Mouse (Mus musculus): Measurements from ENCODE around the gene Gm38393. TPM values are rescaled to one million over a fixed set of nuclear protein-coding genes. Genes with fewer than 3 reads are reported as not detected.

Gene Gm38393
- 10 to 100 TPM; 60.6 to 74.7 (median 68.2) TPM for total RNA-seq (2022)

DNA sequence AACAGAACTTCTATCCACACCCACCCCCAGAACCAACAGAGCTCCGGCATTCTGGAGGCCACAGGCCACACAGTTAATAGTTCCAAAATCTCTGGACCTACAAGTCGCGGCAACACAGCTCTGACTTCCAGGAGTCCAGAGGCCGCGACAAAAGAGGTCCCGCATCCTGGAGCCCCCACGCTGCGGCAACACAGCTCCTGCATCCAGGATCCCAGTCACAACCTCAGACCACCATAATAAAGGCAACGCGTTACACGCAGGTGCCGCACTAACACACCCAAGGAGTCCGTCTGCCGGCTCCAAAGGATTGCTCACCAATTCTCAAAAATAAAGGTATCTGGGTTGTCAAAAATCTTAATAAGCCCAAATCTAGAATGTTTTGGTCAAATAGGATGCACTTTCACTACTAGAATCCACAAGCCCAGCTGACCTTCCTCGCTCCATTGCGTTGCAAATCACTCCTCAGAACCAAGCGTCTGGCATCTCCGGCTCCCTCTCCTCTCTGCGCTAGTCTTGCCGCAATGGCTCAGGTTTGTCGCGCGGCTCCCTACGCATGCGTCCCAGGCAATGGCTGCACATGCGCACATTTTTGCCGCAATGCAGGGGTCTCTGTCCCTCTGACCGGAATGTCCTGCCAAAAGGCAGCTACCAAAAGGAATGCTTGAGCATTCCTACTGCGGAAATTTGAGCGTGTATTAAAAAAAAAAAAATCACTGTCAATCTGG is at the start of gene Gm38393, which contains the start of gene Snurf:
Gene Gm38393, minus strand, starts transcription at position 459 of the 725 bp plus-strand sequence.
Gene Snurf, minus strand, starts transcription at position 444 of the 725 bp plus-strand sequence.
- DNase-seq (ENCODE audit: low spot score in 2 of 2) = peak; percentile 72 to 85

DNA sequence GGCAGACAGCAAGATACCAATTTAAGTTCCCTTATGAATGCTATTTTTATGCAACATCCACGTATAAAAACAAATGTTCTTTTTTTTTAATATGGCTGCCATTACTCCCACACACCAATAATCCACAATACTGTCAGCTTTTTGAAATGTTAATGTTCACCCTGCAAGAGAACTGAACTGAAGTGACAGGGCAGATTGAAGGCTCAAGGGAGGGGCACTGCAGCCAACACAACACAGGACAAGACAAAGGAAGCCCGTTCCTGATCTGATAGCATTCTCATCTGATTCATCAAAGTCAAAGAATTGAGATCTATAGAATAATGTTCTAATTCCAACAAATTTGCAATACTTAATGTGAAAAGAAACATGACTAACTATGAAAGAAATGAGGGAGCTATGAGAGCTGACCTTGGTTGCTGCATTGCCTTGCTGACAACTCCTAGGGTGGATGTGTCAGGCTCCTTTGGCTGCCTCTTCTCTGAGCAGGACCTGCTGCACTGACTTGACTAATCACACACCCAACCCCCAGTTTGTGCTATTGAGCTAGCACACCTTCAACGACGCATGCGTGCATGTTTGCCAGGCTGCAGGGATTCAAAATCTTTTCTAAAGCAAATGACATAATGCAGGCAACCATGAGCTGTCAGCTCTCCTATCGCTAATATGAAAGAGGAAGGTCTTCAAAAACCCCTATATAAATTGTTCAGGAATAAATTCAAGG is 42.8 kb upstream of the Gm38393 start:
- peak; percentile 66 to 69 for DNase-seq (ENCODE audit: low spot score in 2 of 2)

DNA sequence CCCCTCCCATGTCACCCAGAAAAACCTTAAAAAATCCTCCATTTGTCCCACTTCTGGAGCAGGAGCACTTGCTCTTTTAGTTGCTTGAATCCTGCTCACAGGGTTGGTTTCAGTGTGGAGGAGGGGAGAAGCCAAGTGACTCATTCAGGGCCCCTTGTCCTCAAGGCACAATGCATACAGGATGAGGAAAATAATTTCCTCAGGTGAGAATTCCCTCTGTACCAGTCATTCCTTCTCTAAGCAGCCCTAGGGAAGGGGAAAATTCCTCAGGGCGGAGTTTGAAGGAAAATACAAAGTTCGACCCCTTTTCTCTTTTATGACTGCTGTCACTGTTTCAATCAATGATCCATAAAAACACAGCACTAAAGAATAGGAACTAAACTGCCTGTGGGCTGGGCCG is 8.3 kb upstream of the Gm38393 start:
- DNase-seq (ENCODE audit: low spot score in 2 of 2) = no peak

DNA sequence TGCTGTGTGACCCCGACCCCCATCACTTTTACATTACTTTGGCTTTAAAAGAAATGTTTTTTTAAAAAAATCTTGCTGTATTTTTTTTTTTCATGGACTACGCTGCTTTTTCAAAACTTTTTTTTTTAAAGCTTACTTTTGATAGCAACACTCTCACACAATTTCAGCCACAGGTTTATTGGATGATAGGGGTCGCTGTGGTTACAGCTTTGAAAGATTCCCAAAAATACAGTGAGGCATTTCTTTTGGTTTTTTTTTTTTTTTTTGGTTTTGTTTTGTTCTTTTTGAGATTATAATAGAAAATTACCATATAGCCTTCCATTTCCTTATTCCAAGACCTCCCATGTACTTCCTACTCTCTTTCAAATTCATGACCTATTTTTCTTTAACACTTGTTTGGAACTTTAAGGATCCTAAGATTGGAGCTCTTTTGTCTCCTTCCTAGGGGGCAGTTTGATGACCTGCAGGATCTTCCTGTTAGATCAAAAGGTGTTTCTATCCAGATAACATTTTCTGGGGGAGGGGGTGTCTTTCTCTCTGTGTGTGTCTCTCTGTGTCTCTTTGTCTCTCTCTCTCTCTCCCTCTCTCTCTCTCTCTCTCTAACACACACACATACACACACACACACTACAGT is 3.0 kb upstream of the Gm38393 start:
- no peak for DNase-seq (ENCODE audit: low spot score in 2 of 2)

DNA sequence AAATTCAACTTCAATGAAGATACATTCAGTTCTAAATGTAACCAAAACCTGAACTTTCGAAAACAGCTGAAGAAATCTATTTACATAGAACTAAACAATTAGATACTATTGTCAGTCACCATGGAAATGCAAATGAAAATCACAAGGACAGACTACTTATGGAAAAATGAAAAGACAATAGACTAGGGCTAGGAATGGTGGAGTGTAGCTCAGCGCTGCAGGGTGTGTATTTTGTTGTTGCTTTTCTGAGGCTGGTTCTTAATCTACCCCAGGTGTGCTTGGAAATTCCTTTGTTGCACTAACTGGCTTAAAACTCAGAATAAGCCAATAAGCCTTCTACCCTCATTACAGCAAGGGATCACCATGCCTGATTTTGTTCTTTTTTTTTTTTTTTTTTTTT is 1.4 kb upstream of the Gm38393 start:
- DNase-seq (ENCODE audit: low spot score in 2 of 2) = no peak

DNA sequence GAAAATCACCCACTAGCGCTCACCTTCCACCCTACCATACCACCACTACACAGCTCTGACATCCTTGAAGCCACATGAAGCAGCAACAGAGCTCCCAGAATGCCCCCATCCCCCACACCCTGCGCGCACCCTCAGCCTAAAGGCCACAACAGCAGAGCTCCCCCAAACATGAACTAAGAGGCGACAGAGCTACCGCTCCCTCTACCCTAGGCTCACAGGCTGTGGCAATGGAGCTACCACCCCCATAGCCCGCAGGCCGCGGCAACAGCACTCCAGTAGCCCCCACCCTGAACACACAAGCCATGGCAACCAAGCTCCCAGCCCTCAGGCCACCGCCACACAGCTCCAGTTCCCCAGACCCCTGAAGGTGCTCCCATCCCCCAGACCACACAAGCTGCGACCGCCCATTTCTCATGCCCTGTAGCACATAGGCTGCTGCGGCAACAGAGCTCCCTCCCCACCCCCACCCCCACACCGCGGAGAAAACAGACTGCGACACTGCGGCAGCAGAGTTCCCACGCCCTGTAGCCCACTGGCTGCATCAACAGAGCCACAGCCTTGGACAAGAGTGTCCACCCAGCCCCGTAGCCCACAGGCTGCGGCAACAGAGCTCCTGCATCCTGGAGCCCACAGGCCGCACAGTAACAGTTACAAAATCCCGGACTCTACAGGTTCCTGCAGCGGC is 801 bp downstream of the Gm38393 start:
- DNase-seq (ENCODE audit: low spot score in 2 of 2) = peak; percentile 23 to 32

DNA sequence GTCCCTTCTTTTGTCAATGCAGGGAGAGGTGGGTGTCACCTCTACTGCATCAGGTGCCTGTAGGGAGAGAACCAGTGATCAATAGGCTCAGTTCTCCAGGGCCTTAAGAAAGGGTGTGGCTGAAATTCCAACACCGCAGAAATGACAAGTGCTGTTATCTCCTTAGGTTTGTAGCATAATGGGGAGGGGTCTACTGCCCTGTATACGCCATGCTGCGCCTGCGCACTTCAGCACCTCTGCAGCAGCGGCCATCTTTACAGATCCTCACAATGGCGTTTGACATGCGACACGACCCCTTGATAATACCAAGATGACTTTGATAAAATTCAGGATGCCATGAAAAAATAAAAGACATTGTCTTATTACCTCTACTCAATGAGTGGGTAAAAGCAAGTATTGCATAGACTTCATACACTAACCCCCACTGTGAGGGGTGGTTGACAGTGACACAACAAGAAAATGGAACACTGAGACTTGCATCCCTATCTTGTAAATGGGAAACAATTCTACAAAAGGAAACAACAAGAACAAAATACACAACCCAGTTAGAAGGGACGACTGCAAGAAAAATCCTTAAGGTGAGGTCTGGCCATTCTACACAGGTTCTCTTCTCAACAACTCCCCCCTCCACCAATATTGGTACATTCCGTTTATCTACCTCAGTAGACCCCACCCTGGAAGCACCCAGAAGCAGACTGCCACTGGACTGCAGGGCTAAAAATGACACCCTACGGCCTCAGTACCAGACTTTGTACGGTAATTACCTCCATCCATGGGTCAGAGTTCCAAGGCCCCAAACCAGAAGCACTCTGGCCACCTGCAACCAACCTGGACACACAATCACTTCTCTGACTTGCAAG is 1.6 kb downstream of the Gm38393 start:
- DNase-seq (ENCODE audit: low spot score in 2 of 2) = peak; percentile 16 to 24

DNA sequence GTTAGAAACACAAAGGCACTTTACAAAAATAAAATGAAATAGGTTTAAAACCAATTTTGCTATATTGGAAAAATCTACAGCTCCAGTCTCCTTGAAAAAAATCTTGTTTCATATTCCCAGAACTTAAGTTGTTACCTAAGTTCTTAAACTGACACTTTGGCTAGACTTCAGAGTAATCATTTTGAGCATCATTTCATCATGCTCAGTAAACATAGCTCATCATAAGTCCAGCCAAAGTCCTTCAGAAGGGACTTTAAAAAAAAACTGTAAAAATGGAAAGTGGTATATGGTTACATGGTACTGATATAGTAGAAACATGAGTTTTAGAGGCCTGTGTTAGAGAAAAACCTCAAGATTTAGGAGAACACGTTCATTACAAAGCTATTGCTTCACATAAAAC is 26.2 kb downstream of the Gm38393 start:
- no peak for DNase-seq (ENCODE audit: low spot score in 2 of 2)

Other genes with a start within 250 kb of the Gm38393 start
- gene Snurf, start within 50 bp of the Gm38393 start, total RNA-seq (2022) = 1,000 to 10,000 TPM; 1,853 to 2,184 (median 1,974) TPM
- gene Snrpn, start 135.2 kb upstream of the Gm38393 start, total RNA-seq (2022) = 100 to 1,000 TPM; 771 to 847 (median 807) TPM

Measured in layer of hippocampus, adult 8-10 months (tissue).